Mouse (Mus musculus): ENCODE results near the gene Agap2. TPM values are rescaled to one million over a fixed set of nuclear protein-coding genes. Genes with fewer than 3 reads are reported as not detected.

Gene Agap2
- total and polyA plus RNA-seq, 2 experiments from 2014 or later, result 6.3 to 343 TPM

- peak overlapping the region; percentile 79 for H3K4me3 ChIP-seq (ENCODE audit: low read depth, low read length)
- H3K9me3 ChIP-seq (ENCODE audit: low read length), result no peaks in the 10 kb centered on the region
- H3K27ac ChIP-seq (ENCODE audit: low read depth, low read length), result no peak overlapping the region
- peak overlapping the region; percentile 71 for H3K9ac ChIP-seq (replicated peaks; ENCODE audit: low read length, poor library complexity, severe bottlenecking)
- H3K4me2 ChIP-seq (ENCODE audit: low read depth, low read length, poor library complexity, severe bottlenecking), result peak overlapping the region; percentile 94
- no peak for TF ChIP-seq CTCF (IDR thresholded peaks at IDR 0.05)
- no peaks in the 10 kb centered on the region; the same call in 1 of the 2 replicates for H3K4me1 ChIP-seq (ENCODE audit: insufficient read depth, low read length)
- DNase-seq (ENCODE audit: low spot score), result no peak
- 0 out of 2 replicates have a peak, but pooled peaks cover 4% of the 10 kb centered on the region for H3K27me3 ChIP-seq (ENCODE audit: insufficient read depth, low read length)
- ATAC-seq (ENCODE audit: low FRiP score), result peak; percentile 39
- no peaks in the 10 kb centered on the region for H3K36me3 ChIP-seq (ENCODE audit: insufficient read depth, low read length)
- WGBS, result 1% methylated on average over 20 of the region's 20 CpGs
Observed at GRCm38 (mm10) chr10:127040569-127041214, 34.4 kb upstream of the Agap2 start.

- H3K4me3 ChIP-seq (ENCODE audit: low read depth, low read length), result peak within 1 kb of the TSS; percentile 79
- no peaks in the 10 kb centered on the region for H3K36me3 ChIP-seq (ENCODE audit: insufficient read depth, low read length)
- H3K27me3 ChIP-seq (ENCODE audit: insufficient read depth, low read length), result 0 out of 2 replicates have a peak, but pooled peaks cover 4% of the 10 kb centered on the region
- peak within 1 kb of the TSS; percentile 39 for H3K27ac ChIP-seq (ENCODE audit: low read depth, low read length)
- DNase-seq (ENCODE audit: low spot score), result peak; percentile 38
- H3K4me1 ChIP-seq (ENCODE audit: insufficient read depth, low read length), result no peaks in the 10 kb centered on the region; the same call in 1 of the 2 replicates
- TF ChIP-seq CTCF (IDR thresholded peaks at IDR 0.05), result no peak
- H3K9ac ChIP-seq (replicated peaks; ENCODE audit: low read length, poor library complexity, severe bottlenecking), result peak within 1 kb of the TSS; percentile 71
- peak within 1 kb of the TSS; percentile 94 for H3K4me2 ChIP-seq (ENCODE audit: low read depth, low read length, poor library complexity, severe bottlenecking)
- no peaks in the 10 kb centered on the region for H3K9me3 ChIP-seq (ENCODE audit: low read length)
- WGBS, result 0% methylated on average over 18 of the region's 28 CpGs
- peak; percentile 55 for ATAC-seq (ENCODE audit: low FRiP score)
Observed at GRCm38 (mm10) chr10:127041274-127041766, 33.8 kb upstream of the Agap2 start, which contains the start of the genes Mettl1 and Eef1akmt3. Gene Mettl1 (plus strand): TSS chr10:127041414. Gene Eef1akmt3 (minus strand): TSS chr10:127041513.

GRCm38 (mm10) chr10:127041774-127042338, 33.2 kb upstream of the Agap2 start:
- H3K4me3 ChIP-seq (ENCODE audit: low read depth, low read length), result peak overlapping the region; percentile 79
- WGBS, result under 1% methylated on average over 44 of the region's 44 CpGs
- no peaks in the 10 kb centered on the region for H3K36me3 ChIP-seq (ENCODE audit: insufficient read depth, low read length)
- H3K4me1 ChIP-seq (ENCODE audit: insufficient read depth, low read length), result no peaks in the 10 kb centered on the region; the same call in 1 of the 2 replicates
- peak; percentile 80 for ATAC-seq (ENCODE audit: low FRiP score)
- H3K9me3 ChIP-seq (ENCODE audit: low read length), result no peaks in the 10 kb centered on the region
- H3K4me2 ChIP-seq (ENCODE audit: low read depth, low read length, poor library complexity, severe bottlenecking), result peak overlapping the region; percentile 94
- peak overlapping the region; percentile 71 for H3K9ac ChIP-seq (replicated peaks; ENCODE audit: low read length, poor library complexity, severe bottlenecking)
- DNase-seq (ENCODE audit: low spot score), result peak; percentile 94
- H3K27me3 ChIP-seq (ENCODE audit: insufficient read depth, low read length), result 0 out of 2 replicates have a peak, but pooled peaks cover 4% of the 10 kb centered on the region
- peak overlapping the region; percentile 39; the same call in 1 of the 2 replicates for H3K27ac ChIP-seq (ENCODE audit: low read depth, low read length)
- TF ChIP-seq CTCF (IDR thresholded peaks at IDR 0.05), result no peak

DNA sequence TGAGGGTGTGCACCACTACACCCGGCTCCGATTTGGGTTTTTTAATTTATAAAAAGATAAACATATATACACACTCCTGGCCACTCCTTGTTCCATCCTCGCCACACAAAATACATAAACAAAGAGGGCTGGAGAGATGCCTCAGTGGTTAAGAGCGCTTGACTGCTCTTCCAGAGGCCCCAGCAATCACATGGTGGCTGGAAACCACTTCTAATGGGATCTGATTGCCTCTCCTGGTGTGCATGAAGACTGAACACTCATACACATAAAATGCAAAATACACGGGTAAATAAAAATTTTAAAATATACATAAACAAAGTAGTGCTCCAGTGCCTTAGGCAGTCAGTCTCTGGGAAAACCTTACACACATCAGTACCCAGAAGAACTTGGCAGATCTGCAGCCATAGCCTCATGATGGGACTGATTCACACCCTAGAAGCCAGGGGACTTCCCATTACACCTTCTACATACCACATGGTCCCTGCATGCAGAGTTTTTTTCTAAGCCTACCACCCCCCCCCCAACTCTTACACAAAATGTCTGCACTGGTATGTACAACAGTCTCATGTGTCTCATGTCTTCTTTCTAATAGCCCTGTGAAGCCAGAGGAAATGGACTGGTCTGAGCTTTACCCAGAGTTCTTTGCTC, 32.5 kb upstream of the Agap2 start:
- DNase-seq (ENCODE audit: low spot score) (no peak), ATAC-seq (ENCODE audit: low FRiP score) (no peak)
- H3K4me3 ChIP-seq (ENCODE audit: low read depth, low read length), result peak overlapping the region; percentile 79
- H3K27me3 ChIP-seq (ENCODE audit: insufficient read depth, low read length), result peaks cover 5% of the 10 kb centered on the region; the same call in 1 of the 2 replicates
- H3K9me3 ChIP-seq (ENCODE audit: low read length), result no peaks in the 10 kb centered on the region
- TF ChIP-seq CTCF (IDR thresholded peaks at IDR 0.05), result no peak
- 18% methylated on average over 5 of the region's 5 CpGs for WGBS
- H3K4me1 ChIP-seq (ENCODE audit: insufficient read depth, low read length), result no peaks in the 10 kb centered on the region; the same call in 1 of the 2 replicates
- H3K4me2 ChIP-seq (ENCODE audit: low read depth, low read length, poor library complexity, severe bottlenecking), result peak overlapping the region; percentile 94
- H3K9ac ChIP-seq (replicated peaks; ENCODE audit: low read length, poor library complexity, severe bottlenecking), result 0 out of 2 replicates have a peak overlapping the region, but pooled peaks have one; percentile 71
- H3K27ac ChIP-seq (ENCODE audit: low read depth, low read length), result no peak overlapping the region
- no peaks in the 10 kb centered on the region for H3K36me3 ChIP-seq (ENCODE audit: insufficient read depth, low read length)

DNA sequence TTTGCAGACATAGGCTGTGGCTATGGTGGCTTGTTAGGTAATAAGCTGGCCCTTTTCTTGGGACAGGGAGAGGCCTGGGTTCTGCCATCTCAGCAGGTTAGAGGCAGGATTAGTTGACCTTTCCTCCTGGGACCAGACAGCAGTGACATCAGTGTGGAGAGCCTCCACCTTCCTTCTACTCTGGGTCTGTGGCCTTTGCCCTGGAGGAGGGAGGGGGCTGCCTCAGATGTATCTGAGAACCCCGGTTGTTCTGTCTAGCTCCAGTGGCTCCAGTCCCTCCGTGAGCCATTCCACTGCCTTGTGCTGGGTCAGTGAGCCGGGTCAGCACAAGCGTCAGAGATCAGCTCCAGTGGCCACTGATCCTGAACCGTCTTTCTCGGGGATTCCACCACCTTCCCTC, 31.9 kb upstream of the Agap2 start:
- 51% methylated on average over 6 of the region's 6 CpGs for WGBS
- no peaks in the 10 kb centered on the region for H3K9me3 ChIP-seq (ENCODE audit: low read length)
- ATAC-seq (ENCODE audit: low FRiP score), result no peak
- no peak for DNase-seq (ENCODE audit: low spot score)
- no peaks in the 10 kb centered on the region; the same call in 1 of the 2 replicates for H3K4me1 ChIP-seq (ENCODE audit: insufficient read depth, low read length)
- H3K9ac ChIP-seq (replicated peaks; ENCODE audit: low read length, poor library complexity, severe bottlenecking), result no peak overlapping the region
- H3K4me2 ChIP-seq (ENCODE audit: low read depth, low read length, poor library complexity, severe bottlenecking), result no peak overlapping the region
- H3K36me3 ChIP-seq (ENCODE audit: insufficient read depth, low read length), result no peaks in the 10 kb centered on the region
- no peak overlapping the region for H3K27ac ChIP-seq (ENCODE audit: low read depth, low read length)
- H3K4me3 ChIP-seq (ENCODE audit: low read depth, low read length), result no peak overlapping the region
- no peak for TF ChIP-seq CTCF (IDR thresholded peaks at IDR 0.05)
- H3K27me3 ChIP-seq (ENCODE audit: insufficient read depth, low read length), result peaks cover 11% of the 10 kb centered on the region
